Mouse (Mus musculus) intestine, postnatal 0 days (tissue): ENCODE data around the gene Msi2. TPM values are rescaled to one million over a fixed set of nuclear protein-coding genes. Genes with fewer than 3 reads are reported as not detected.
A peak's percentile ranks its signal among the peaks of the same experiment; 100 is the strongest.

Experiments
- ATAC-seq: fragments of 200-750 bp; cut with Nextera tagmentation; 2 replicates; pipeline ENCODE4 v1.8.0; 2017; ENCODE audit warnings: mild to moderate bottlenecking, moderate TSS enrichment, moderate library complexity
- H3K27ac ChIP-seq: fragments of 300-500 bp; sonication (generic); 2 replicates; pipeline ENCODE4 v1.5.1; 2014; ENCODE audit warnings: mild to moderate bottlenecking, low read depth, low read length, moderate library complexity
- H3K27me3 ChIP-seq: fragments of 300-500 bp; sonication (generic); replicated peaks from 2 replicates; pipeline ENCODE4 v1.6.1; 2014; ENCODE audit warnings: low read length, mixed read lengths; ENCODE audit not compliant: control insufficient read depth, insufficient read depth
- H3K36me3 ChIP-seq: fragments of 300-500 bp; sonication (generic); 2 replicates; pipeline ENCODE4 v1.6.1; 2014; ENCODE audit warnings: mild to moderate bottlenecking, moderate library complexity; ENCODE audit not compliant: control insufficient read depth, insufficient read depth
- H3K4me1 ChIP-seq: fragments of 300-500 bp; sonication (generic); replicated peaks from 2 replicates; pipeline ENCODE4 v1.6.1; 2014; ENCODE audit warnings: antibody characterized with exemption, low read length, mixed read lengths; ENCODE audit not compliant: control insufficient read depth, insufficient read depth
- H3K4me2 ChIP-seq: fragments of 300-500 bp; sonication (generic); replicated peaks from 2 replicates; pipeline ENCODE4 v1.6.1; 2014; ENCODE audit warnings: low read depth, mild to moderate bottlenecking, moderate library complexity
- H3K4me3 ChIP-seq: fragments of 300-500 bp; sonication (generic); 2 replicates; pipeline ENCODE4 v1.5.1; 2014; ENCODE audit warnings: low read depth, low read length
- H3K9ac ChIP-seq: fragments of 300-500 bp; sonication (generic); 2 replicates; pipeline ENCODE4 v1.6.1; 2014; ENCODE audit warnings: mild to moderate bottlenecking, low read depth, low read length
- H3K9me3 ChIP-seq: fragments of 300-500 bp; sonication (generic); 2 replicates; pipeline ENCODE4 v1.6.1; 2016; ENCODE audit warnings: mixed run types; ENCODE audit not compliant: control insufficient read depth
- CTCF ChIP-seq: sonication (generic); IDR thresholded peaks from 2 replicates; pipeline ENCODE4 v1.5.1; 2016; ENCODE audit warnings: low read depth, mild to moderate bottlenecking, control low read depth, antibody characterized with exemption, moderate library complexity
- WGBS: fragments of 180-500 bp; shearing (Covaris S2); extraction: QIAGEN DNeasy Blood & Tissue Kit; methylation state at CpG from one replicate; pipeline ENCODE4 v1.1.7; 2014; 5-methylcytosine and 5-hydroxymethylcytosine counted together
- polyA plus RNA-seq: library from polyadenylated mRNA; unstranded; fragments of >200 nt; fragmentation: Nextera tagmentation; extraction: Ambion mirVana; gene quantifications from 2 replicates; pipeline ENCODE4 v1.2.1, GENCODE M21; 2015

The Msi2 gene
- polyA plus RNA-seq, 1 experiment from 2014 or later: 7.5 TPM

GRCm38 (mm10) chr11:88309059-88309700 is 409.1 kb downstream of the Msi2 start:
- Histone ChIP-seq H3K27me3 (no peaks in the 10 kb centered on the region), H3K9ac (no peak overlapping the region), H3K4me1 (no peaks in the 10 kb centered on the region), H3K4me2 (no peak overlapping the region), H3K27ac (no peak overlapping the region), H3K36me3 (no peaks in the 10 kb centered on the region), H3K4me3 (no peak overlapping the region), H3K9me3 (no peaks in the 10 kb centered on the region)
- no peak for ATAC-seq
- 77% methylated on average over 10 of the region's 10 CpGs for WGBS
- TF ChIP-seq CTCF: no peak

DNA sequence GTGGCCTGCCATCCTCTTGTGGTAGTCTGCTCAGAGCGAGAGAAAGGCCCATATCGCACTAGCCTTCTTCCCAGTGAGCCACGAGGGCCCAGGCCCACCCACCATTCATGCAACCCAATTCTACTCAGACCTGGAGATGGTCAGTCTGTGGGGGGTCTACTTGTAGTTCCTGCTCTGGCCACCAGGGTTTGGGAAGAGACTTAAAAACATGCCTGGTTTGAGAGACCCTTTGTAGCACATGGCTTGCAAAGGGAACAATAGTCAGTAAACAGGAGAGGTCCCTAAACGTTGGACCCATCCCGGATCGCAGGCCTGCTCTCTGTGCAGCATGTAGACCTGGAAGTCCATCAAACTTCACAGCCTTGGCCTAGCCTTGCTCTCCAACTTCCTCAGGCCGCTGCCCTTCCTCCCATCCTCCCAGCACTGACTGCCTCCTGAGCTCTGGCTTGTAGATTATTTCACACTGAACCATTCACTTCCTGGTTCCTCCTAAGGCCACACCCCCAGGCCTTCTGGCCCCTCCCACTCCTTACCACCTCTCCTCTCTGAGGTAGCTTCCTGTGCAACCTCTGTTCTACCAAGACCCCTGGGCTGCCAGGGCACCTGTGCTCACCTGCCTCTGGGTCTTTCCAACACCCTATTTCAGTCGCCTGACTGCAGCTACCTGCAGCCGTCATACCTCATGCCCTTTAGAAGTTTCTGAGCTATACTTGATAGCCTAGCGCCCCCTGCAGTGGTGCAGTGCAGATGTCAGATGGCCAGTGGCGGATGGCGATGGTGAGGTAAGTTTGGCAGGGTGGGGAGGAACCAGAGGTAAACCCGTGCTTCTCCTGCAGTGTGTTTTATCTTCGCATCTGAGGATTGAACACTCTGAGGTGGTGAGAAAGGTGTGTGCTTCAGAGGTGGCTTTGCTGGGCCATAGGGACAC is 410.4 kb downstream of the Msi2 start:
- no peaks in the 10 kb centered on the region for H3K27me3 ChIP-seq
- no peak overlapping the region for H3K4me2 ChIP-seq
- H3K27ac ChIP-seq: no peak overlapping the region
- H3K4me3 ChIP-seq: no peak overlapping the region
- peak; percentile 33; the same call in 1 of the 2 replicates for TF ChIP-seq CTCF
- H3K9ac ChIP-seq: no peak overlapping the region
- H3K36me3 ChIP-seq: no peaks in the 10 kb centered on the region
- H3K4me1 ChIP-seq: no peaks in the 10 kb centered on the region
- H3K9me3 ChIP-seq: no peaks in the 10 kb centered on the region
- 76% methylated on average over 14 of the region's 14 CpGs for WGBS
- peak; percentile 45; the same call in 1 of the 2 replicates for ATAC-seq

GRCm38 (mm10) chr11:88305759-88306158 is 412.6 kb downstream of the Msi2 start:
- Histone ChIP-seq H3K36me3 (no peaks in the 10 kb centered on the region), H3K9me3 (no peaks in the 10 kb centered on the region), H3K9ac (no peak overlapping the region), H3K4me1 (no peaks in the 10 kb centered on the region), H3K27me3 (no peaks in the 10 kb centered on the region), H3K27ac (no peak overlapping the region), H3K4me3 (no peak overlapping the region), H3K4me2 (no peak overlapping the region)
- WGBS: 86% methylated on average over 6 of the region's 6 CpGs
- no peak for ATAC-seq
- TF ChIP-seq CTCF: no peak

GRCm38 (mm10) chr11:88301619-88302018 is 416.7 kb downstream of the Msi2 start:
- no peak overlapping the region for H3K4me2 ChIP-seq

GRCm38 (mm10) chr11:88299345-88299744 is 419.0 kb downstream of the Msi2 start:
- H3K36me3 ChIP-seq: no peaks in the 10 kb centered on the region
- no peak for ATAC-seq
- H3K9ac ChIP-seq: no peak overlapping the region
- no peak overlapping the region for H3K4me2 ChIP-seq
- no peak for TF ChIP-seq CTCF
- no peak overlapping the region for H3K4me3 ChIP-seq
- 83% methylated on average over 4 of the region's 4 CpGs for WGBS
- no peak overlapping the region for H3K27ac ChIP-seq
- no peaks in the 10 kb centered on the region for H3K4me1 ChIP-seq
- no peaks in the 10 kb centered on the region for H3K9me3 ChIP-seq
- H3K27me3 ChIP-seq: no peaks in the 10 kb centered on the region

More at GRCm38 (mm10) chr11:88301619-88302018, 416.7 kb downstream of the Msi2 start:
- H3K36me3 ChIP-seq: no peaks in the 10 kb centered on the region
- WGBS: 57% methylated on average over 6 of the region's 6 CpGs
- H3K4me1 ChIP-seq: no peaks in the 10 kb centered on the region
- H3K27me3 ChIP-seq: no peaks in the 10 kb centered on the region
- TF ChIP-seq CTCF: no peak
- no peak overlapping the region for H3K27ac ChIP-seq
- H3K9me3 ChIP-seq: no peaks in the 10 kb centered on the region
- no peak overlapping the region for H3K9ac ChIP-seq
- no peak for ATAC-seq
- no peak overlapping the region for H3K4me3 ChIP-seq

- peak; percentile 71 for TF ChIP-seq CTCF
- no peaks in the 10 kb centered on the region for H3K27me3 ChIP-seq
- no peak overlapping the region for H3K4me3 ChIP-seq
- H3K9me3 ChIP-seq: no peaks in the 10 kb centered on the region
- H3K36me3 ChIP-seq: no peaks in the 10 kb centered on the region
- H3K4me1 ChIP-seq: no peaks in the 10 kb centered on the region
- no peak overlapping the region for H3K4me2 ChIP-seq
- H3K27ac ChIP-seq: no peak overlapping the region
- H3K9ac ChIP-seq: no peak overlapping the region
- 23% methylated on average over 4 of the region's 4 CpGs for WGBS
- ATAC-seq: peak; percentile 78; the same call in 1 of the 2 replicates
Measured at GRCm38 (mm10) chr11:88297526-88297925, 420.8 kb downstream of the Msi2 start.
